Mouse (Mus musculus) urinary bladder, adult 2 months (tissue): ENCODE measurements around the gene Limk1. TPM values are rescaled to one million over a fixed set of nuclear protein-coding genes. Genes with fewer than 3 reads are reported as not detected.
"Not testable (repeated sequence)": the region's sequence is repeated elsewhere in the genome, so short reads cannot be mapped to it uniquely, and the experiment has no call there.

Experiments
- DNase-seq: peaks from one replicate; pipeline ENCODE4 v3.0.0; 2022; ENCODE audit warnings: low spot score
- polyA plus RNA-seq: library from polyadenylated mRNA; depleted of rRNA; stranded (reverse); fragments of >200 nt; gene quantifications from 2 replicates; pipeline ENCODE4 v1.2.3, GENCODE M21; 2012

Gene Limk1
- polyA plus RNA-seq, 1 experiment, result 10.6 TPM

DNA sequence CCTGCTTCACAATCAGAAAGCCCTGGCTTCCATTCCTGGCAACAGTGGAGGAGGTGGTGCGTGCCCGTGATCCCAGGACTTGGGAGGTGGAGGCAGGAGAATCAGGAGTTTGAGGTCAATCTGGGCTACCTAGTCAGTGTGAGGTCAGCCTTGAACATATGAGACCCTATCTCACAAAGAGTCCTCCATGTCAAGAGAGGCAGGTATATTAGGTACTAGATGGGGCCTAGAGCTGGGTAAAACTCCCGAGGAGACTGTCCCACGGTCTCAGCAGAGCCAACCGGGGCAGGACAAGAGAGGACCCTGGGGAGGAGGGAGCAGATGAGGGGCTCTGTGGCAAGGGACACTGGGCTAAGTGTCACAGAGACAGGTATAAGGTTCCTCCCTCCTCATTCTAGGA, 10.9 kb downstream of the Limk1 start:
- no peak for DNase-seq

DNA sequence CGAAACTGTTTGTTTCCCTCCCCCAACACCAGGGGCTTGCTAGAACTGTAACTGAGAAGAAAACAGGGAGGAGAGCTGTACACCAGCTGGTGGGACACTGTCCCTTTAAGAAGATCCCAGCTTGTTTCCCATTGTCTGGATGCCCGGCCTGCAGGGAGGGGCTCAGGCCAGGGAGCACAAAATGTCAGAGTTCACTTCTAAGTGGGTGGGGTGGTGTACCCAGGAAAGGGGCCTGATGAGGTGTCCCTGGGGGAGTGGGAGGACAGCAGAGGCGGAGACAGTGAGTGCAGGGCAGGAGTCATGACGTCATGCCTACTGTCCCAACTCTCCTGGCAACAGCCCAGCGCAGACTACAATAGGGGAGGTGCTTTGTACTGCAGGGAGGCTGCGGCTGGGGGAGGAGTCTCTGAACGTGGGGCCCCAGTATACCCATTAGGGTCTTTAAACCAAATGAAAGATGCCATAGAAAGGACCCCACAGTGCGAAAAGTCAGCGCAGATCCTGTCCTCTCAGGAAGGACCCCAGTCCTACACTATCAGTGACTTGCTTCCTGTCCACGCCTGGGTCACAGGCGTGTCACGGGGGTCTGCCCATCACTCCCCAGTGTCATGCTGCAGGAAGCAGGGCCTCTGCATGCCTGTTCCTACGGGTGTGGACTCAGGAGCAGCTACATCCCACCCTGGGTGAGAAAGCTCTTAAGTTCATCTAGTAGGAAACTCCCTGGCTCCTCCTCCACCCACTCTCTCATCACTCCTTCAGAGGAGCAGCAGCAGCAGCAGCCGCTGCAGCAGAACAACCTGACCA, 12.2 kb downstream of the Limk1 start:
- DNase-seq, result peak; percentile 45

DNA sequence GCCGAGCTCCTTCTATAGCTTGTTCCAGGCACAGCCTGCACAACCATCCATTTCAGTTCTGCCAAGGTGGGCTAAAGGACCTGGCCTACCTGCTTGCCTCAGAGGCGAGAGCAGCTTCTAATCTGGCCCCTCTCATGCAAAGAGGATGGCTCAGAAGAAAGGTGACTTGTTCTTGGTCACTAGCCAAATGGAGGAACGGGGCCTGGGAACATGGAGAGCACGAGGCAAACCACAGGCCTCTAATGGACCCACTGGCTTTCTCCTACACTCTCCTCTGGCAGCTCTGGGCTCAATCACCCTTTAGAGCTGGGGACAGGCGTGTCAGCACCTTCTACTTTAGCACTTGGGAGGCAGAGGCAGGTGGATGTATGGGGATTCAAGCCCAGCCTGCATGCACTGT, 13.4 kb downstream of the Limk1 start:
- DNase-seq, result no peak

DNA sequence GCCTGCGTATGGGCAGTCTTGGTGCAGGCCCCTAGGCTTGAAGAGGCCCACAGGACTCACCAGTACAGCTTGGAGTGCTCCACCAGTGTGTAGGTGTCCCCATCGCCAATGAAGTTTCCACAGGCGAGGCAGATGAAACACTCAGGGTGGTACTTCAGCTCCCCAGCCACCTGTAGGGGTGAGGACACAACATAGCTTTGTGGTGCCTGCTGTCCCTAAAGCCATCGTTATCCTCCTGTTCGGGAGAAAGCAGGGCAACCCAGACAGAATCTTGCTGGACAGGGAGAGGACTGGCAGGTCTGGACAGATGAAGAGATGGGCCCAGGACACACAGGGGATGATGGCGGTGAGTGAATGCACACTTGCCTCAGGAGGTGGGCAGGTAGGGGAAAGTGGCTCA, 15.8 kb downstream of the Limk1 start:
- DNase-seq, result no peak

DNA sequence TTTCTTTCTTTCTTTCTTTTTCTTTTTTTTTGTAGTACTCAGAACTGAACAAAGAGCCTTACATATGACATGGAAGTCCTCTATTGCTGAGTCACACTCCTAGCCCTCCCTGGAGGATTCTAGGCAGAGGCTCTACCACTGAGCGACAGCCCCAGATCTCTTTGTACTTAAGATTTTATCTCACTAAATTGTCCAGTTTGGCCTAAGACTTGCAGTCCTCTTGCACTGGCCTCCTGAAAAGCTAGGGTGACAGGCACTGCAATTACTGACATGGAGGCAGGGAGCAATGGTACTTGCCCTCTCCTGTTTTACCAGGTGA, 16.2 kb downstream of the Limk1 start:
- DNase-seq, result no peak

DNA sequence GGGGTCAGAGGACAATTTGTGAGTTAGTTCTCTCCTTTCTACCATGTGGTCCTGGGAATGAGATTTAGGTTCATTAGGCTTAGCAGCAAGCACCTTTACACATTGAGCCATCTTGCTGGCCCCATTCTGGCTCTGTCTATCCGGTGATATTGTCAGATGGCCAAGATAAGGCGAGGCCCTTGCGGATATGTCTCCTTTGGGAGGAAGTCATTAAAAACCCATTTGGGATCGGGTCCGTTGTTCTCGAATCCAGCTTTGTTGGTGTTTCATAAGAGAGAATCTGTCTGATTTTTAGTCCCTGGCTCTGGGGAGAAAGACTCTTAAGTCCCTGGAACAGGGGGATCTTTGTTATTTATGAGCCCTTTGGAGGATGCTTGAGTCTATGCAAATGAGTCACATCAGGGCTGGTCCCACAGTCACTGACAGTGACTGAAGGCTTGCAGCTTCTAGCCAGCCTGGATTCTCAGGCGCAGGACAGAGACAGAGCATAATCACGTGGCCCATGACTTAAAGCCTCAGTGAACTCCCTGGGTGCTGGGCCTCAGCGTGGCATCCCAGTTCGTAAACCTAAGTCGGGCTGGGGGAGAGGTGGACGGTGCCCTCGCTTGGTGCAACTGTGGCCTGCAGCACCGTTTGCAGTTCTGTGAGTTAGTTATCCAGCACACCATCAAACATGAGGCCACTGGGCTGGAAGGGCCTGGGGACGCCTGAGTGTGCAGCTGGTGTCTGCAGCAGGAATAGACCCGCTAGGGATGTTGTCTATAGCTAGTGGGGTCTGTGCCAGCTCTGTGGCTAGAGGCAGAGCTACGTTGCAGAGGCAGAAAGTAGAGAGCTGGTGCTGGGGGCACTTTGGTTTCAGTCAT, 16.8 kb downstream of the Limk1 start:
- no peak for DNase-seq

DNA sequence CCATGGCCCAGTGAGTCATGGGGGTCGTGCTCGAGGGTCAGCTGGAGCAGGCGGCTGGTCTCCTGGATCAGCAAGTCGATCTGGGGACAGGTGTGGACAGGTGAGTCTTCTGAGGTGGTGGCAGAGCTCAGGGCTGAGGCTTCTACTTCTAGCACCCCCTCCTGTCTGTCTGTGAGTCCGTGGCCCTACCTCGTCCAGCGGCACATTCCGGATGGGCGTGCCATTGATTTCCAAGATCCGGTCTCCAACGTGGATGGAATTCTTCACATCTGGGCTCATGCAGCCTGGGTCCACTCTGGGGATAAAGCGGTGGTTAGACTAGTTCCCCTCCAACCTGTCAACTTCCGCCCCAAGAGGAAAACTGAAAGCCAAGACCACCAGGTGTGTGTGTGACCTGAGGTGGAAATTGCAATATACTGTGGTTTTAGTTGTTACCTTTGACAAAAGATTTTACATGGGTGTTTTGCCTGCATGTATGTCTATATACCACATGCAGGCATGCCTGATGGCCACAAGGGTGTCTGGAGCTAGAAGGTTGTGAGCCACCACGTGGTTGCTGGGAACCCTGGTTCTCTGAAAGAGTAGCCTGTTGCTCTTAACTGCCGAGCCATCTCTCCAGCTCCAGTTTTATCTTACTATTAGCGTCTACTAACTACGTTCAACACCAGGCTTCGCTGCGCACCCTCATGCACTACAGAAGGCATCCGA, 19.2 kb downstream of the Limk1 start:
- no peak for DNase-seq

DNA sequence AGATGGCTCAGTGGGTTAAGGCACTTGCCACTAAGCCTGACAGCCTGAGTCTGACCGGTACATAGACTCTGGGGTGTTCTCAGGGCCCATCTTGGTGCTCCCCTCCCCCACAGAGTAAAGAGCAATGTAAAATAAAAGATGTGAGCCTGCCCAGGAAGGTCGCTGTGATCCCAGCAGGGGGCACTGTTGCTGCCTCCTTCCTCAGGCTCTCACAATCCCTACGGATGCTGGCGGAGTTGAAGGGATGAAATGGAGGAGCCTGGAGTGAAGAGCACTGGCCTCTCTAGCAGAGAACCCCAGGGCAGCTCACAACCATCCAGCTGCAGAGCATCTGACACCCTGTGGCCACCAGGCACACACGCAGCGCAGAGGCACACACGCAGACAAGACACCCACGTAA, 19.9 kb downstream of the Limk1 start:
- no peak for DNase-seq

DNA sequence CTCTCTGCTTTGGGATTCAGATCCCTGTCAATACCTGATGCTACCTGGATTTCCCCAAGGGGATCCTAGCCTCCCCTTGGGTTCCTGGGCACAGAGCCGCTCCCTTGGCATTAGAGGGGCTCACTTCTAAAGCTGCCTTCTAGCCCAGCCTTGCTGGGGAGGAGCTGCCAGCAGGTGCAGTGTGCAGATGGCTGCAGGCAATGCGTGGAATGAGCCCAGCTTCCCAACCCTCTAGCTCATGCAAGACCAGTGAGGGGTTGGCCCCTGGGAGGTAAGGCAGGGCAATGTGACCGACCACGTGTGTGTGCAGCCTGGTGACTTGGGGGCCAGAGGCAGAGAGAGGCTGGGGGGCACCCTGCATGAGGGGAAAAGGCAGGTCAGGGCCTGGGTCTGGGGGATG, 31.7 kb downstream of the Limk1 start:
- no peak for DNase-seq

DNA sequence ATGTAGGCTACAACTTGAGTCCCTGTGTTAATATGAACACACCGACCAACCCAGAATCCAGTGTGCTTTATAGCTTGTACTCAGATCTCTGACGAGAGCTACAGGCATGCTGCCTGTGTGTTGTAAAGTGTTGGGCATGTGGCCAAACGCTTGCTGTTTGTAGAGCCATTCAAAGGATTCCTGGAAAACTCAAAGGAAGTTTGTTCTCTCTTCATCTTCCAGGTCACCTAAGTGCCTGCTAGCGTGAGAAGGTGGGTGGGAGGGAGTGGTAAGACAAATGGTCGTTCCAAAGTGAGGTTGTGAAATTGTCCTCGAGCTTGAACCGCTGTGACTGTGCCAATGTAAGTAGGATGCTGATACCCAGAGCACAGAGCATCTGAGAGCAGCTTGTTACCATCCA, 36.4 kb downstream of the Limk1 start:
- no peak for DNase-seq

DNA sequence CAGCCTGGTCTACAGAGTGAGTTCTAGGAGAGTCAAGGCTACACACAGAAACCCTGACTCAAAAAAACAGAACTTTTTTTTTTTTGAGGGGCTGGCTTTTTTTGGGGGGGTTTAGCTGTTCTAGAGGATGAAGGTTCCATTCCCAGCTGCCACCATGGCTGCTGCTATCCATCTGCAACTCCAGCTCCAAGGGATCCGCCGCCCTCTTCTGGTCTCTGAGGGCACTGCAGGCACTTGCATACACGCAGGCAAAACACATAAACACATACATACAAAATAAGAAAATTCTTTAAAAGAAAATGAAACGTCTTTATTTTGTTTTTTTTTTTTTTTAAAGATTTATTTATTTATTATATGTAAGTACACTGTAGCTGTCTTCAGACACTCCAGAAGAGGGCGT, 37.5 kb downstream of the Limk1 start:
- DNase-seq, result no peak

DNA sequence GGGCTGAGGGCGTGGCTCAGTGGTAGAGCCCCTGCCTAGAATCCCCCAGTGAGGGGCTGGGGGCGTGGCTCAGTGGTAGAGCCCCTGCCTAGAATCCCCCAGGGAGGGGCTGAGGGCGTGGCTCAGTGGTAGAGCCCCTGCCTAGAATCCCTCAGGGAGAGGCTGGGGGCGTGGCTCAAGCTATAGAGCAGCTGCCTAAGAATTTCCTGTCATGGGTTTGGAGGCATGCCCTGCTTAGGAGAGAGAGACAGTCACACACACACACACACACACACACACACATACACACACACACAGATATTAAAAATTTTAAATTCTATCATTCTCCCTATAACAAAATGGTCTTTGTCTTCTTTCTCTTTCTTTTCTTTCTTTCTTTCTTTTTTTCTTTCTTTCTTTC, 39.4 kb downstream of the Limk1 start:
- not testable (repeated sequence) for DNase-seq

DNA sequence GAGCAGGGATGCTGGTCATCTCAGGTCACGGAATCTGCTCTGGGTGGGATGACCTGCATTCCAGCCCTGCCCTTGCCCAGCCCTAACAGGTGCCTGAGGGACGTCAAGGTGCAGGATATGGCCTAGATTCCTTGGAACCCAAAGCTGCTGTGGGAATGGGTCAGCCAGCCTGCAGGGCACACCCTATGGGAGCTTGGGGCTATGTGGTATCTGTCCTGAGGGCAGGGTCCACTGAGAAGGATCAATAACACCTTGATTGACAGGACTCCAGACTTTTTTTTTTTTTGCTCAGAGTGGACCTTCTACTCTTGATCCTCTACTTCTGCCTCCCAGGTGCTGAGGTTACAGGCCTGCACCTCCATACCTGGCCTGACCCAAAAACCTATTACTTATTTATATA, 41.0 kb downstream of the Limk1 start:
- no peak for DNase-seq

DNA sequence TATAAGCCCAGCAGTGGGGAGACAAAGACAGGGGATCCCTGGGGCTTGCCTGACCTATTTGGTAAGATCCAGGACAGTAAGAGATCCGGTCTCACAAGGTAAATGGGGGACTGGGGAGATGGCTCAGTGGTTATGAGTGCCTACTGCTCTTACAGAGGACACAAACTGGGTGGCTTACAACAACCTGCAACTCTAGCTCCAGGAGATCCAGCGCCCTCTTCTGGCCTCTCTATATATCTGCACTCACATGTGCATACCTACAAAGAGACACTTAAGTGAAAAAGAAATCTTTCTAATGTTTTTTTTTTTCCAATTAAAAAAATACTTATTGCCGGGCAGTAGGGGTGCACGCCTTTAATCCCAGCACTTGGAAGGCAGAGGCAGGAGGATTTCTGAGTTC, 41.9 kb downstream of the Limk1 start:
- no peak for DNase-seq

DNA sequence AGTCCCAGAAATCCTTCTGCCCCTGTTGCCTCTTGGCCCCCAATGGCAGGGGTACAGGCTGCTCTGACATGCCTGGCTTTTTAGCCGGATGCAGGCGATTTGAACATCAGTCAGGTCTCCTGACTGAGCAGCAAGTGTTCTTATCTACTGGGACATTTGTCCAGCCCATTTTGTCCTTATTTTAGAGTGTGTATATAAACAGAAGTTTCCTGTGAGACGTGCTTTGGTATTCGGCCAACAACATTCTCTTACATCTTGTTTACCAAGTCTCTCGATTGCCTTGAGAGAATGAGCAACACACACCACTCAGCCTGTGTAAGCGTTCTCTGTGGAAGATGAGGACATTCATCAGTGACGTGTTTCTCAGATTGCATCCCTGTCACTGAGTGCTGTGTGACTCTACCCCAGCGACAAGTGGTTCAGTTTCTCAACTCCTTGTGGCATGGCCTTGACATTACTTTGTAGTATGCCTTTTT, 43.7 kb downstream of the Limk1 start:
- DNase-seq, result no peak

DNA sequence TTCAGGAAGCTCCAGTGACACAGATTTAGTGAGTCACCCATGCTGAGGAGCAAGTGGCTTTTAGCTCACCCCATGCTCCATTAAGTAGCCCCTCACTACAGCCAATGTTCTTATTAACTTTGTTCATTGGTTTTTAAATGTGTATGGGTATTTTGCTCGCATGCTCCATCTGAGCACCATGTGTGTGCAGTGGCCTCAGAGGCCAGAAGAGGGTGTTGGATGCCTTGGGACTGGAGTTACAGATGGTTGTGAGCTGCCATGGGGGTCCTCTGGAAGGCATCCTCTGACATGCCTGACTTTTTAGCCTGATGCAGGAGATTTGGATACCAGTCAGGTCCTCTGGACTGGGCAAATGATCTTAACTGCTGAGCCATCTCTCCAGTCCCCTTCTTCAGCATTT, 44.3 kb downstream of the Limk1 start:
- no peak for DNase-seq

DNA sequence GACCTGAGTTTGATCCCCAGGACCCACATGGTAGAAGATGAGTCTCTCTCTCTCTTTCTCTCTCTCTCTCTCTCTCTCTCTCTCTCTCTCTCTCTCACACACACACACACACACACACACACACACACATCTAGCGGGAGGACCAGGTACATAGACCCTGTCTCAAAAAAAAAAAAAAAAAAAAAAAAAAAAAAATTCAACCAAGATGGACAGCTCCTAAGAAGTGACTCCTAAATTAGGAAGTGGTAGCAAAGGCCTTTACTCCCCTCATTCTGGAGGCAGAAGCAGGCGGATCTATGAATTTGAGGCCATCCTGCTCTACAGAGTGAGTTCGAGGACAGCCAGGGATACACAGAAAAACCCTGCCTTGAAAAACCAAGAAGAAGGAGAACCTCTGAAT, 48.0 kb downstream of the Limk1 start:
- no peak for DNase-seq

DNA sequence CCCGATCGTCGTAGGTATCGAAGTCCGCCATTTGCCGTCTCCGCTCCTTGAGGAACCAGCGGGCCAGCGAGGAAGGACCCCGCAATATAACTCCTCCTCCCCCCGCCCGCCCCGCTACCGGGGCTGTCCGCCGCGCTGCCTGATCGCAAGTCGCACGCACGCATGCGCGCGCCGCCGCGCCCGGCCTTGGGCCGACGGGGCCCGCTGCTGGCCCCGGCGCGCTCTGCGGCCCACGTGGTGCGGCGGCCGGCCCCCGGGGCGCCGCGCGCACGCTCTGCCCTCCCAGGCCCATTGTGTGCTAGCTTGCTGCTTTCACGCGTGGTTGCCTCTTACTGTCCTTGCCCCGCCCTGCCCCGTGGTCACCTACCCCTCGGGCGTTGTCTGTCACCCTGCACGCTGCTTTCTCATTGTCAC, 49.1 kb downstream of the Limk1 start, which contains the start of gene Eif4h:
Gene Eif4h (minus strand): TSS at position 222 of the 414 bp plus-strand sequence.
- DNase-seq, result peak; percentile 95

DNA sequence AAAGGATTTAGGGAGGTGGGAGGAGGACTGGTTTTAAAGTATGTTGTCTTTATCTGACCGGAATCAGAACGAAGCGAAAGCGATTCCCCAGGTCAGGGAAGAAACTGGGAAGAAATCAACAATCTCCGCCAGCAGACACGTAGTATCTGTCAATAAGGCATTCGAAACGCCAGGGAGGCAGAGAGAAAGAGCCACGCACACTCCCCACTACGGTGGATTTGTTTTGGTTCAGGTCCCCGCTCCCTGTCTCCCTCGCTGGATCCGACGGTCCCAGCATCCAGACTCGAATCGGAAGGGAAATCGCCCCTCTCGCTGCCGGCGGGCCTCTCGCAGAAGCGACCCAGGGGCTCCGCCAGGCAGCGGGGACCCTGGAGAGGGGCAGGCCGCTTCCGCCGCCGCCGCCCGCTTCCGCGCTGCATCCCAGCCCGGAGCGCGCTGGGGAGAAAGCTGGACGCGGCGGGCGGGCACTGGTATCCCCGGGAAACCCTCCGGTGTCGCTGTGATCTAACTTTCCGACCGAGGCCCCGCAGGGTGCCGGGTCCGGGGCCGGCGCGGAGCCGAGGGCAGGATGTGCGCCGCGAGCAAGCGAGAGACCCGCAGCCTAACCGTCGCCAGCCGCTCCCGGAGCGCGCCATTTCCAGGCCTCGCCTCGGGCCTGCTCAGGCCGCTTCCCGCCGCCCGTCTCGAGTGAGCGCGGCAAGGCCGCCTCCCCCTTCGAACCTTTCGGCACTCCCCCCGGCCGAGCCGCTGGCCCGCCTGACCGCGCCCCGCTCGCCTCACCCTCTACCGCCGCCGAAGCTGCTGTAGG, 49.7 kb downstream of the Limk1 start:
- no peak for DNase-seq

DNA sequence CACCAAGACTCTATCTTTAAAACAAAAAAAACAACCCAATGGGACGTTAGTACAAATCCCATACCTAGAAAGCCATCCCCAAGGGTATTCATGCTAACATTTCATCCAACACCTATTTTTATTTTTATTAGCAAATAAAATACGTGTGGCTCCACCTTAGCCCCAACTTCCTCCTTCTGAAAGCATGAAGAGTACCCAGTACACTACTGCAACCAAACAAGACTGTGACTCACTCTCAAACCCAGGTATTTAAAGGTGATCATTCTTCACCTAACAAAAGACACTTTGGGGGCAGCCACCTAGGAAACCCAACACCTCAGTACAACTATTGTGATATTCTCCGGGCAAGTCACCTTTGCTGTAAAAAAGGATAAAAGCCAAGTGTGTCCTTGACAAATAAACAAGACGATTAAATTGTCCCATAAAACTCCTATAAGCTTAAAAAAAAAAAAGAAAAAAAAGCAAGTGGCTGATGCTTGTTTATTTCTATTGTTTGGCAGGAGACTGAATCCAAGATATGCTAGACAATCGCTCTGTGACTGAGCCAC, 50.5 kb downstream of the Limk1 start:
- DNase-seq, result no peak

DNA sequence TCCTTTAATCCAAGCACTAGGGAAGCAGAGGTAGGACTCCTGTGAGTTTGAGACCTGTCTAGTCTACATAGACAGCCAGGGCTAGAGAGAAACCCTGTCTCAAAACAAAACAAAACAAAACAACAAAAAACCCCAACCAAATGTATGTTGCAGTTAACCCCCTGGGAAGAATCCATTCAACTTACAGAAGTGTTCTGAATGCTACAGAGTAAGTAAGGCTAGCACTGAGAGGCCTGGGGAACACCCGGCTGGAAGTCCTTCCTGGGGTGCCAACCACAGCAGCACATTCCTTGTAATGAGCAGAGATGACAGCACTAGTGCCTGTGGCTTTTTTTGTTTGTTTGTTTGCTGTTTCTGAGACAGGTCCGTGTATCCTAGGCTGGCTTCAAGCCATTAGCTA, 55.6 kb downstream of the Limk1 start:
- no peak for DNase-seq
